Mouse (Mus musculus) right cerebral cortex, postnatal 10 days (tissue): Measurements from ENCODE around the gene Dtx4.

ENCODE experiments used
- DNase-seq, 2 experiments: peaks; one replicate each; pipeline ENCODE4 v3.0.0; 2021; ENCODE audit warnings: low spot score in 2 of 2

The Dtx4 gene

DNA sequence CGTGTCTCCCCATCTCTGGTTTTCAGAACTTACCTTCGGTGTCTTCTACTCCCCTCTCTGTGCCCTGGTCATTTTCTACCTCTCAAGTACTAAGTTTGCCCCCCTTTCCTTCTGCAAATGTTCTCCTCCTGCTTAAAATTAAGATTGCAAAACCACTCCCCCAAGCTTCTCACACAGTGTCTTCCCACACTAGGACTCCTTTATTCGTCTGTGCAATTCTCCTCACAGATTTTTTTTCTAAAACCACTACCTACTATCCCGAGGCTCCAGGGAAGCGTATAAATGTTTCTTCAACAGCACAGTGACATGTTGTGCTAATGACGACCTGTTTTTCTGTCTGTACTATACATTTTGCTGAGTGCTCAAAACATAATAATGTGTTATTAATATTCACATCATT, 80.7 kb downstream of the Dtx4 start:
- no peak for DNase-seq

DNA sequence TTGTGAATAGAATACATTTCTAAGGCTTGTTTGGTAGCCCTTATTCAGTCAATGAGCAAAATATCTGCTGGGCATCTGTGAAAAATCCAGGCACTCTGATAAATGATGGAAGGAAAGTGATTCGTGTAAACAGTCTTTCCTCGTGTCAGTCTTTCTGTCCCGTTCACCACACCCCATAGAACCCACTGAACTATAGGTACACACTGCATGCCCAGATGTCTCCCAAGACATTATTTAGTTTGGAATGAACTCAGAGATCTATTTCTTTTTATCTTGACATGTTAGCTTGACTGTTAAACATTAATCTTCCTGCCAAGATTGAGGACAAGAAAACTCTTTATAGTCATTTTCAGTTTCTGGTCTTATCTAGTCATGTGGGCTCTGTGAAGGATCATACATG, 82.9 kb downstream of the Dtx4 start:
- DNase-seq: no peak

DNA sequence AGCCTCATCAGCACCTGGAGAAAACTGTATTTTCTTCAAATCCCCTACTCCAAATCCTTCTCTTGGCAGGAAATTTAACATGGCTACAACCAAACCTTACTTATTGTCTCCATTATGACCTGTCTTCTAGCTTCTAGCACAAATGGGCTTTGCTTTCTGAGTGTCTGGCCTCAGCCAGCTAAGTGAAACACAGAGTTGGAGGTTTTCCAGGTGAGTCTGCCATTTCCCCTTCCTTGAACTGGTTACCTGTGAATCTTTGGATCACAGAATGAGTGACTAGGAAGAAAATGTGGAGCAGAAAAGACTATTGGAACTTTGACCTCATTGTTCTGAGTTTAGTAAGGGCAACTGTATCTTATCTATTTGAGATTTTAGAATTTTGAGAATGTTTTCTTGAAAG, 83.9 kb downstream of the Dtx4 start, which contains the start of gene Olfr1441:
Gene Olfr1441 (plus strand): TSS at position 73 of the 400 bp plus-strand sequence.
- DNase-seq: no peak
